Mouse (Mus musculus) testis, adult 2 months (tissue): ENCODE measurements at regions not wholly inside any gene's neighbourhood (a gene's known extent, or its start where the extent isn't known, plus 50 kb on each side); places are given as distances from the start of the nearest gene placed in this dataset.

Experiments used
- H3K27ac ChIP-seq: fragments of 200-500 bp; 2 replicates; pipeline ENCODE4 v1.5.1; 2012; ENCODE audit warnings: low read depth, low read length; ENCODE audit not compliant: control insufficient read depth, insufficient read depth
- H3K27me3 ChIP-seq: fragments of 200-500 bp; 2 replicates; pipeline ENCODE4 v1.6.1; 2012; ENCODE audit warnings: mild to moderate bottlenecking, low read length, moderate library complexity; ENCODE audit not compliant: control insufficient read depth, insufficient read depth
- H3K36me3 ChIP-seq: fragments of 200-500 bp; 2 replicates; pipeline ENCODE4 v1.6.1; 2012; ENCODE audit warnings: mild to moderate bottlenecking, low read length; ENCODE audit not compliant: control insufficient read depth, insufficient read depth
- H3K4me1 ChIP-seq: fragments of 200-500 bp; 2 replicates; pipeline ENCODE4 v1.6.1; 2012; ENCODE audit warnings: low read length; ENCODE audit not compliant: control insufficient read depth, insufficient read depth
- H3K4me3 ChIP-seq: fragments of 200-500 bp; 2 replicates; pipeline ENCODE4 v1.5.1; 2012; ENCODE audit warnings: low read depth, mild to moderate bottlenecking, low read length, moderate library complexity, mixed read lengths; ENCODE audit not compliant: control insufficient read depth
- CTCF ChIP-seq: fragments of 200-500 bp; IDR thresholded peaks from 2 replicates; pipeline ENCODE4 v1.5.1; 2012; ENCODE audit warnings: low read depth, mild to moderate bottlenecking, inconsistent platforms, low read length, moderate library complexity; ENCODE audit not compliant: control insufficient read depth, insufficient read depth, insufficient replicate concordance
- POLR2A ChIP-seq: fragments of 200-500 bp; IDR thresholded peaks from 2 replicates; pipeline ENCODE4 v1.6.1; 2012; ENCODE audit warnings: low read depth, mild to moderate bottlenecking, inconsistent platforms, low read length, moderate library complexity; ENCODE audit not compliant: control insufficient read depth

DNA sequence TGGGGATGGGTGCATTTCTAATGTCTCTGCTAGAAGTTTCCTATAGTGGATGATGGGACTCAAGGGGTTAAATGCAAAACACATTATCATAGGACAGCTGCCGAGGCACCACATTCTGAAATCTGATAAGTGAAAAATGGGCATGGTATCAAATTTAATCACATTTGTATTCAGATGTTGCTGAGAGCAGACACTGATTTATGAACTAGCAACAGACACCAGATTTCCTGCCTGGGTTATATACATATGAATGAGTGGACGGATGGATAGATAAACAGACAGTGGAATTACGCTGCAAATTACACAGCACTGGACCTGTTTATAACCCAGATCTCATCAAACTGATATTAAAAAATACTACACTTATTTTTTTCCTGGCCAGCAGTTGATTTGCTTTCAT is 166.2 kb downstream of the Cmpk2 start:
- Histone ChIP-seq H3K36me3 (no peaks in the 10 kb centered on the region), H3K27ac (no peak overlapping the region), H3K4me1 (no peaks in the 10 kb centered on the region), H3K4me3 (no peak overlapping the region), H3K27me3 (no peaks in the 10 kb centered on the region)
- TF ChIP-seq POLR2A = no peak
- TF ChIP-seq CTCF = no peak

DNA sequence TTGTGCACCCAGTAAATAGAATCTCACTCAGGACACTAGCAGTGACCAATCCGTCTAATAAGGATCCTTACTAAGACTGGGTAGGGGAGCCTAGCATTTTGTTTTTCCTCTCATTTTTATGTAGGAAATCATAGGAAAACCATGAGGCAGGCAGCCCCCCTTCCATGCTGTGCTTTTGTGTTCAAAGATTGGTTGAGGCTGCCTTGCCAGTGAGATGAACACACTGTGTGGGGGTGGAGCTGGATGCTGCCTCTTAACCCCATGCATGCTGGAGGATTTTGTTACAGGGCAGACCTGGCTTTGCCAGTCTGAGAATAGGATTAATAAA is 162.8 kb downstream of the Cmpk2 start:
- Histone ChIP-seq H3K27me3 (no peaks in the 10 kb centered on the region), H3K4me1 (no peaks in the 10 kb centered on the region), H3K4me3 (no peak overlapping the region), H3K36me3 (no peaks in the 10 kb centered on the region), H3K27ac (no peak overlapping the region)
- no peak for TF ChIP-seq POLR2A
- no peak for TF ChIP-seq CTCF

- Histone ChIP-seq H3K27me3 (no peaks in the 10 kb centered on the region), H3K36me3 (no peaks in the 10 kb centered on the region), H3K4me1 (no peaks in the 10 kb centered on the region), H3K27ac (no peak overlapping the region), H3K4me3 (no peak overlapping the region)
- TF ChIP-seq POLR2A (no peak), CTCF (no peak)
Observed at GRCm38 (mm10) chr12:26631111-26631794, 162.2 kb downstream of the Cmpk2 start.

GRCm38 (mm10) chr12:26621135-26621932 is 152.3 kb downstream of the Cmpk2 start:
- no peak for TF ChIP-seq POLR2A
- TF ChIP-seq CTCF = no peak
- H3K4me3 ChIP-seq = no peak overlapping the region
- no peak overlapping the region for H3K27ac ChIP-seq
- H3K36me3 ChIP-seq = no peaks in the 10 kb centered on the region
- no peaks in the 10 kb centered on the region for H3K4me1 ChIP-seq
- no peaks in the 10 kb centered on the region for H3K27me3 ChIP-seq

- H3K27ac ChIP-seq = no peak overlapping the region
- TF ChIP-seq CTCF (no peak), POLR2A (no peak)
- H3K36me3 ChIP-seq = no peaks in the 10 kb centered on the region
- H3K4me1 ChIP-seq = no peaks in the 10 kb centered on the region
- H3K4me3 ChIP-seq = no peak overlapping the region
- no peaks in the 10 kb centered on the region for H3K27me3 ChIP-seq
Observed at GRCm38 (mm10) chr12:26620501-26621134, 151.6 kb downstream of the Cmpk2 start.

GRCm38 (mm10) chr12:26617969-26618368 is 149.0 kb downstream of the Cmpk2 start:
- Histone ChIP-seq H3K27ac (no peak overlapping the region), H3K4me1 (no peaks in the 10 kb centered on the region), H3K36me3 (no peaks in the 10 kb centered on the region), H3K4me3 (no peak overlapping the region), H3K27me3 (no peaks in the 10 kb centered on the region)
- no peak for TF ChIP-seq POLR2A
- TF ChIP-seq CTCF = no peak

- Histone ChIP-seq H3K36me3 (no peaks in the 10 kb centered on the region), H3K27ac (no peak overlapping the region), H3K4me3 (peak overlapping the region; percentile 32; the same call in 1 of the 2 replicates), H3K27me3 (no peaks in the 10 kb centered on the region), H3K4me1 (no peaks in the 10 kb centered on the region)
- no peak for TF ChIP-seq POLR2A
- no peak for TF ChIP-seq CTCF
Observed at GRCm38 (mm10) chr12:26613086-26613705, 144.2 kb downstream of the Cmpk2 start.
